In genomic region chr8:80878146-80878545, GRCm38 (mm10) we compare ENCODE assay signal across 8 mouse cellular contexts. TPM values are rescaled to one million over a fixed set of nuclear protein-coding genes. Genes with fewer than 3 reads are reported as not detected.
DNase-seq lines count a peak whose midpoint lies in the region; ATAC-seq lines count a peak whose summit lies in the region.

No protein-coding gene starts in this region.

- peak overlapping the region; percentile 71 for H3K4me2 ChIP-seq in heart, embryonic 14.5 days (ENCODE audit: low read length)
- H3K4me2 ChIP-seq in hindbrain, embryonic 13.5 days, result peak overlapping the region; percentile 70

- peaks cover 14 to 33% of the 10 kb centered on the region in 2 experiments for H3K4me1 ChIP-seq in heart, embryonic 14.5 days (ENCODE audit: control insufficient read depth in 2 of 2, insufficient read depth in 2 of 2, low read length in 2 of 2)
- H3K4me1 ChIP-seq in embryonic facial prominence, embryonic 10.5 days, result peaks cover 37% of the 10 kb centered on the region
- peaks cover 41% of the 10 kb centered on the region for H3K4me1 ChIP-seq in hindbrain, embryonic 13.5 days (replicated peaks)
- H3K4me1 ChIP-seq in midbrain, embryonic 10.5 days, result peaks cover 46% of the 10 kb centered on the region

- no peaks in the 10 kb centered on the region for H3K27me3 ChIP-seq in heart, embryonic 14.5 days (ENCODE audit: control insufficient read depth, insufficient read depth, low read length)
- no peaks in the 10 kb centered on the region for H3K27me3 ChIP-seq in embryonic facial prominence, embryonic 10.5 days (replicated peaks; ENCODE audit: low read depth, poor library complexity, severe bottlenecking)
- H3K27me3 ChIP-seq in hindbrain, embryonic 13.5 days, result no peaks in the 10 kb centered on the region
- no peaks in the 10 kb centered on the region for H3K27me3 ChIP-seq in midbrain, embryonic 10.5 days (ENCODE audit: low read depth, poor library complexity, severe bottlenecking)

- no peak for ATAC-seq in heart, embryonic 14.5 days (ENCODE audit: insufficient number of reproducible peaks, insufficient read depth, low FRiP score, low read depth)
- no peak for ATAC-seq in hindbrain, embryonic 13.5 days (ENCODE audit: low FRiP score)

- 0 out of 4 replicates have a peak overlapping the region, but pooled peaks of 1 of the 2 experiments have one; percentile 99 for H3K27ac ChIP-seq in heart, embryonic 14.5 days (replicated peaks in 1 of 2; ENCODE audit: control insufficient read depth in 1 of 2, insufficient read depth in 1 of 2, low read depth in 2 of 2, low read length in 2 of 2)
- H3K27ac ChIP-seq in embryonic facial prominence, embryonic 10.5 days (replicated peaks), result no peak overlapping the region
- H3K27ac ChIP-seq in hindbrain, embryonic 13.5 days, result no peak overlapping the region
- no peak overlapping the region for H3K27ac ChIP-seq in midbrain, embryonic 10.5 days (replicated peaks)

- H3K9ac ChIP-seq in heart, embryonic 14.5 days (ENCODE audit: low read length), result peak overlapping the region; percentile 90
- H3K9ac ChIP-seq in hindbrain, embryonic 13.5 days, result peak overlapping the region; percentile 86

- 27% methylated on average over 9 of the region's 9 CpGs for WGBS in heart, embryonic 14.5 days
- WGBS in embryonic facial prominence, embryonic 10.5 days, result 48% methylated on average over 9 of the region's 9 CpGs
- WGBS in hindbrain, embryonic 13.5 days, result 44% methylated on average over 9 of the region's 9 CpGs
- WGBS in midbrain, embryonic 10.5 days, result 57% methylated on average over 9 of the region's 9 CpGs

- no peak for DNase-seq in heart, adult 8-10 months (ENCODE audit: low spot score)
- no peak for DNase-seq in embryonic facial prominence, embryonic 10.5 days (ENCODE audit: low spot score)
- DNase-seq in midbrain, embryonic 10.5 days (ENCODE audit: low spot score), result no peak
- no peak for DNase-seq in embryo, embryonic 10.5 days (ENCODE audit: low spot score)
- DNase-seq in cerebellum, adult 8-10 months, result no peak
- DNase-seq in urinary bladder, postnatal 10 days (ENCODE audit: low spot score), result no peak

- no peaks in the 10 kb centered on the region for H3K36me3 ChIP-seq in heart, embryonic 14.5 days (ENCODE audit: control insufficient read depth, insufficient read depth, low read length)
- no peaks in the 10 kb centered on the region for H3K36me3 ChIP-seq in embryonic facial prominence, embryonic 10.5 days (replicated peaks)
- no peaks in the 10 kb centered on the region for H3K36me3 ChIP-seq in hindbrain, embryonic 13.5 days
- no peaks in the 10 kb centered on the region for H3K36me3 ChIP-seq in midbrain, embryonic 10.5 days

- H3K4me3 ChIP-seq in heart, embryonic 14.5 days (ENCODE audit: control insufficient read depth in 1 of 2, insufficient read depth in 1 of 2, low read depth in 1 of 2, low read length in 2 of 2), result peak overlapping the region; percentile 75 to 97
- peak overlapping the region; percentile 91 for H3K4me3 ChIP-seq in embryonic facial prominence, embryonic 10.5 days
- peak overlapping the region; percentile 87 for H3K4me3 ChIP-seq in hindbrain, embryonic 13.5 days
- peak overlapping the region; percentile 74 for H3K4me3 ChIP-seq in midbrain, embryonic 10.5 days

- H3K9me3 ChIP-seq in heart, embryonic 14.5 days (ENCODE audit: control insufficient read depth, low read length), result no peaks in the 10 kb centered on the region
- no peaks in the 10 kb centered on the region for H3K9me3 ChIP-seq in embryonic facial prominence, embryonic 10.5 days
- H3K9me3 ChIP-seq in hindbrain, embryonic 13.5 days, result no peaks in the 10 kb centered on the region
- H3K9me3 ChIP-seq in midbrain, embryonic 10.5 days (replicated peaks), result no peaks in the 10 kb centered on the region

RNA-seq across cellular contexts. Expression of gene Gab1, which starts 2.2 kb away (rescaled TPM):
- 44.4 and 47.6 TPM in 2 replicates for polyA plus RNA-seq in heart, embryonic 14.5 days (2014; fragmentation: Nextera tagmentation; extraction: Ambion mirVana)
- total RNA-seq in heart, adult 8-10 months (2022), result 10 to 100 TPM; 33.6 to 43.1 (median 40.6) TPM
- 14.5 and 15.0 TPM in 2 replicates for polyA plus RNA-seq in embryonic facial prominence, embryonic 10.5 days (2016; fragmentation: Nextera tagmentation; extraction: Ambion mirVana)
- 9.7 and 10.4 TPM in 2 replicates for polyA plus RNA-seq in hindbrain, embryonic 13.5 days (2015; fragmentation: Nextera tagmentation; extraction: Ambion mirVana)
- 12.9 and 13.0 TPM in 2 replicates for polyA plus RNA-seq in midbrain, embryonic 10.5 days (2016; fragmentation: Nextera tagmentation; extraction: Ambion mirVana)
